Mouse (Mus musculus): ENCODE results near the gene Rassf2.

Gene Rassf2

DNA sequence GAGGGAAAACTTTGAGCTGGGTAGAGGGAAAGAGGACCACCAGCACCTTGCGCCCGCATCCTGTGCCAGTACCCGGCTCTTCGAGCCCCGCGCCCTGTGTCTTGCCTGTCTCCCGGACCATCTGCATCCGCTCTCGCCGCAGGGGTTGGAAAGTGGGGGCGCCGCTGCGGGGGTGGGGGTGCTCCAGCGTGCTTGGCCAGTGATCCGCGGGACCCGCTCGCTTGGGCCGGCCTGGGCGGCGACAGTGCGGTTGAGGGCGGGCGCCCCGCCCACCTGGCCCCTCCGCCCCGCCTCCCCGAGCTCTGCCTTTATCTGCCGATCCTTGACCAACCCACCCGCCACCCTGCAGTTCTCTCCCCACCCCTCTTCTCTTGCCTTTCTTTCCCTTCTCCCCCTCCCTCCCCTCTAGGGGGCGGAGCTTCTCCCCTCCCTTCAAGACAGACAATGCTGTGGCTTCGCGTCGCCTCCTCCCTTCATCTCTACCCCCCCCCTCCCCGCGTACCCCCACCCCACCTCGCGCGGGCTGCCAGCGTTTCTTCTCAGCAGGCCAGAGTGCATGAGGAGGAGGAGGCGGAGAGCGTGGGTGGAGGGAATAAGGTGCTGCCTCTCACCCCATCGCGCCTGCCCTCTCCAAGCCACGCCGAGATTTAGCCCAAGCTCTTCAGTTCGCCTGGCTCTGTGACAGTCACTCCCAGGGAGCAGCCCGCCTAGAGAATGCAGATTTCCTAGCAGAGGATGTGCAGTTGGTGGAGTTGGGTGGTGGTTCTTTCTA lies at the start of gene Rassf2:
TSS of gene Rassf2 (minus strand) at position 613 of the 772 bp plus-strand sequence.
- DNase-seq (ENCODE audit: low spot score): peak; percentile 90

DNA sequence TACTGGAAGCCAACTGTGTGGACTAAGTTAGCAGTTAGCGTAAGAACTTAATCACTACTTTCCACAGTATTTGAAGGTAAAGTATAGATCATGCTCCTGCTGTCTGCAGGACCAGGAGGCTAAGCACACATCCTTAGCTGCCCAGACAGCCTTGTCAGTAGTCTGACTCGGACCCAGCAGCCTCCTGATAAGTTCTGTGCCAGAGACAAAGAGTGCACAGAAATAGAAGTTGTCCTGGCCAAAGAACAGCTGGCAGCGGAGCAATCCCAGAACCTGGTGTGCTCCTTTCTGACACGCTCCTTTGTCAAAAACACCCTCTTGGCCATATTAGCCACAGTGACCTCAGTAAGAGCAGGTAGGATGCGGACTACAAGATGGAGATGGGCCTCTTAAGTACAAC lies 49.1 kb upstream of the Rassf2 start:
- DNase-seq (ENCODE audit: low spot score): no peak

DNA sequence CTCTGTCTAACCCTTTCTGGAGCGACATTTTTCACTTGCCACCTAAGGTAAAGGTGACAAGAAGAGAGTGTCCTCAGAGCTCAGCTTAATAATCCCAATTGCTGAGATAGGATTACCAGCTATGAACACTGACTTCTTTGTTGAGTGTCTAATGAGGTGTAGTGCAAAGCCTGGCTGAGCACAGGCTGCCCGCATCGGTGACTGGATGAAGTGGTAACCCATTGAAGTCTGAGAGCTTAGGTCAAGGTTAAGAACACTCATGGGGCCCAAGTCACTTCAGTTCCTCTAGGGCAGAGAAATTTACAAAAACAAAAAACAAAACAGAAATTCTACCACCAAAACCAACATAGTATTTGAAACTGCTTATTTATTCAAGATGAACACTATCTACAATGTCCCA lies 43.0 kb upstream of the Rassf2 start:
- no peak for DNase-seq (ENCODE audit: low spot score)

DNA sequence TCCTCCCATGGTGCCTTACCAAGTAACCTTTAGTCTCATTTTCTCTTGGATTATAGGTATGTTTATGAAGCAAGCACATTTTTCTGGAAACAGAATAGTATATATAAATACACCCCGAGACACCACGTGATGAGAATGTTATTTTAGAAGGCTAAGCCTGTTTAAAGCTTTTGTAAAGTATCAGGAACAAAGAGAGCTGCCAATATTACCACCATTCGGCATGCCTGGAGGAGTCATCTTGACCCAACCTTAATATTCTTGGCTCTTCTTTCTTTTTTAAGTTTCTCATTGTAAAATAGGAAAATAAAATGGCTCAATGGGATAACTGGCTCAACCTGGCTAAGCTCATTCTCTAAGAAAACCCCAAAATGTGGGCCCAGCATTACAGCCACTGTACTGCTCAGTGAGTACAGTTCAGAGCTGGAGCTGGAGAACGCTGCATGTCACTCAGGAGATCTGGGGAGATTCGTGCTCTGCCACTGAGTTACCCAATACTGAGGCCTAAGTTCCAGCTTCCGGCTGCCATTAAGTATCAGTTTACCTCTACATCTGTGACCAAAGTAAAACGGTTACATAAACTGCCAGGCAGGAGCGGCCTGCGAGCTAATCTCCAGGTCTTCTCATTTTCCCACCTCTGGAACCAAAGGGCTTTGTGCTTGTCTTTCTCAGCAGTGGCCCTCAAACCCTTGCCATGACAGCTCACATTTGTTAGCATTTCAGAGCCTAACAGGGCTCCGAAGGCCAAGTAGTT lies 40.1 kb upstream of the Rassf2 start:
- DNase-seq (ENCODE audit: low spot score): no peak

DNA sequence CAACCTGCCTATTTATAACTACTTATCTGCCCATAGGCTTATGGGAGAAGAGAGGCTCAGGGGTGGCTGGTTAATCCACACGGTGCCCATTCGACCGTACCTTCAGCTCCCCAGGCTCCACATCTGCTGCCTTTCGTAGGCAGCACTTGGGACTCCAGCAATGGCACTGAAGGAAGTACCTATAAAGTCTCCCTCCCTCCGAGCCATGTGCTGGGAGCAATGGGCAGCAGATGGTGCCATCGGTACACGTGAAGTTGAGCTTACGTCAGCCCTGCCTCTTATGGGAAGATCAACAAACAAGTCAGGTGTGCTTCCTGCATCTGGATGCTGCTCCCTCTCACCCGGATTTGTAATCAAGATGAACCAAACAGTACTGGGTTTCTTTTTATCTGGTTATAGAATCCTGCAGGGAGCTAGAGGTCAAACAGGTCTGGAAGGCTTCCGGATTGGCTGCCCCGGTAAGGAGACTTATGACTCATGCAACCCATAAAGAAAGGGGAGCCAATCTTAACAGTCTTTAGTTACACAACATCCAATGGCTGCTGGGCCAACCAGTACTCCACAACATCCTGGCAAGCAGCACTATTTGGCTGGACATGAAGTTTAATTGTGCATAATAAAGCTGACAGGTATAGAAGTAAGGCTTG lies 34.2 kb upstream of the Rassf2 start:
- no peak for DNase-seq (ENCODE audit: low spot score)

GRCm38 (mm10) chr2:132063776-132064175 lies 33.7 kb upstream of the Rassf2 start:
- no peak for DNase-seq (ENCODE audit: low spot score)

DNA sequence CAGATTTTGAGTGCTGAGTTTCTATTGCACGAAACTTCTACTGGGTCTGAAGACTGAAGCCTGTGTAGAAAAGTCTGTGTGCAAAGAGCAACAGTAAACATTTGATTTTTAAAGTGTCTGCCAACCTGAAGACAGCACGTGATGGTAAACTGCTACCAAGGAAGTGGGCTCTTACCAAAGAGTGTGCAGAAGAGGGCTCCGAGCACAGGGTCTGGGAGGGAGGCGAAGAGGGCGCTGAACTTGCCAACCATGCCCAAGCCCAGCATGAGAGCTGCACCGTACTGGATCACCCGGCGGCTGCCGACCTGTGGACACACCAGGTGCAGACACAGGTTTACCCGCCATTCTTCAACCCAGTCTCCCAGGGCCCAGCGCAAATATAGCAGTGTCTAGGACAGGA lies 31.8 kb upstream of the Rassf2 start:
- no peak for DNase-seq (ENCODE audit: low spot score)

DNA sequence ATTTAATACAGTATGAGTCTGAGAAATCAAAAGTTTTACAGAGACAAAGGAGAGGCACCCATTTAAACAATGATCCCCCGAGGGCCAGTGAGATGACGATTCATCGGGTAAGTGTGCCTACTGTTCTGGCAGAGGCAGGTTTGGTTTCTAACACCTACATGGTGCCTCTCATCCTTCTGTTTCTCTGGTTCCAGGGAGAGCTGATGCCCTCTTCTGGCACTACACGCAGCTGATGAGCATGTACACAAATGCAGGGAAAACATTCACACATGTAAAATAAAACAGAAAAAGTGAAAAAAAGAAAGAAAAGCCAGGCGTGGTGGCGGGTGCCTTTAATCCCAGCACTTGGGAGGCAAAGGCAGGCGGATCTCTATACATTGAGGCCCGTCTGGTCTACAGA lies 29.9 kb upstream of the Rassf2 start:
- no peak for DNase-seq (ENCODE audit: low spot score)

- DNase-seq (ENCODE audit: low spot score): no peak
Measured at GRCm38 (mm10) chr2:132055349-132055753, 25.3 kb upstream of the Rassf2 start.

GRCm38 (mm10) chr2:132053824-132054223 lies 23.8 kb upstream of the Rassf2 start:
- no peak for DNase-seq (ENCODE audit: low spot score)

GRCm38 (mm10) chr2:132051798-132052197 lies 21.7 kb upstream of the Rassf2 start:
- DNase-seq (ENCODE audit: low spot score): no peak

DNA sequence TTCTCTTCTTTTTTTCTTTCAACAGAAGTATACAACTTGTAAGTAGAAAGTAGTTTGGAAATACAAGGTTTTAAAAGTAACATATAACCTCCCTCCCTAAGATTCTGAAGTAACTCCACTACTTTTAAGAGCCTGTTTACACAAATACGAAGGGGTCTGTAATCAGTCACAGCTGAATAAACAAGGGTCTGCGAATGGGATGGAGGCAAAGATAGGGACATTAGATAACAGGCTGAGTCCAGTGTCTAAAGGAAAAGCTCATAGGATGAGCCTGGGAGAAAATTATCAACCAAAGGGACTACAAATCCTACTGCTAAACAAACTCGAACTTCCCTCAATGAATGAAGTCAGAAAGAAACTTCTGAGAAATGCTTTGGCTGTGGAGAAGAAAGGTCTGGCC lies 19.9 kb upstream of the Rassf2 start:
- DNase-seq (ENCODE audit: low spot score): no peak

GRCm38 (mm10) chr2:132049491-132049890 lies 19.4 kb upstream of the Rassf2 start:
- no peak for DNase-seq (ENCODE audit: low spot score)

GRCm38 (mm10) chr2:132048143-132048772 lies 18.2 kb upstream of the Rassf2 start:
- DNase-seq (ENCODE audit: low spot score): no peak

- no peak for DNase-seq (ENCODE audit: low spot score)
Measured at GRCm38 (mm10) chr2:132047364-132047763, 17.3 kb upstream of the Rassf2 start.

GRCm38 (mm10) chr2:132046659-132047058 lies 16.6 kb upstream of the Rassf2 start:
- no peak for DNase-seq (ENCODE audit: low spot score)

DNA sequence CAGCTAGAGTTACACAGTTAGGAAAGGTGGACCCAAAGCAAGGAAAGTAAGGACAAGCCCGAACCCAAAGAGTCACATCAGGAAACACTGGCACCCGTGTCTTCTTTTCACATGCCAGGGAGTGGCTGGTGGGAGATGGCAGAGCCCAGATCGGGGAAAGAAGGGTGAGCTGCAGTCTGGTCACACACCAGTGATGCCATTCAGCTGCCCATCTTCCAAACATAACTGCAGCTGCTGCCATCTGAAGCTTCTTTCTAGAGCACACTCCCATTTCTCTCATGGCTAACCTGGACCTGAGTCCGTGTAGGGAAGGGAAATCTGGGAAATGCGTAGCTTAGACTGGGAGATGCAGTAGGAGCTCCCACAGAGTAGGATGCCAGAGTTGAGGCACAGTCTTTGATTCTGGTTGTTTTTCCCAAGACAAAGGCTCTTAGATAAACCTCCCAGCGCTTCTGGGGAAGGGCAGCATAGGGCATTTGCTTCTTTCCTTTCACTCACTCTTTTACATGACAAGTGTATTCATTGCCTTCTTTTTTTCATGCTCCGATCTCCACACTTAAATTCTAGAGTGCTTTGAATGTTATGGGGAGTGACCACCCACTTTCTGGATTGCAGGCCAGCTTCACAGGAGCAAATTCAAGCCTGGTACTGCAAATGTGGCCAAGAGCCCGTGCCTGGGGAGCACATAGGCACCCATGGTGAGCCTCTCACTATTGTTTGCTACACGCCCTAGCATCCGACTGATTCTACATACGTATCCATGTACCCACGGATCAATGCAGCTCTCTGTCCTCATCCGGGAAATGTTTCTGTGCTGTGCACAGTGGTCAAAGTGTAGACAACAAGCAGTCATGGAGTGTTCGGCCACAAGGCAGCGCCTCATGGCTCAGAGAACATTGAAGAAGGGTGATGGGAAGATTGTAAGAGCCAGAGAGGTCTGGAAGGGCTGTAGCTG lies 14.5 kb upstream of the Rassf2 start:
- DNase-seq (ENCODE audit: low spot score): no peak

- DNase-seq (ENCODE audit: low spot score): peak; percentile 44
Measured at GRCm38 (mm10) chr2:132043101-132043621, 13.1 kb upstream of the Rassf2 start.

- DNase-seq (ENCODE audit: low spot score): no peak
Measured at GRCm38 (mm10) chr2:132039894-132040293, 9.8 kb upstream of the Rassf2 start.

GRCm38 (mm10) chr2:132036326-132036725 lies 6.3 kb upstream of the Rassf2 start:
- DNase-seq (ENCODE audit: low spot score): no peak

DNA sequence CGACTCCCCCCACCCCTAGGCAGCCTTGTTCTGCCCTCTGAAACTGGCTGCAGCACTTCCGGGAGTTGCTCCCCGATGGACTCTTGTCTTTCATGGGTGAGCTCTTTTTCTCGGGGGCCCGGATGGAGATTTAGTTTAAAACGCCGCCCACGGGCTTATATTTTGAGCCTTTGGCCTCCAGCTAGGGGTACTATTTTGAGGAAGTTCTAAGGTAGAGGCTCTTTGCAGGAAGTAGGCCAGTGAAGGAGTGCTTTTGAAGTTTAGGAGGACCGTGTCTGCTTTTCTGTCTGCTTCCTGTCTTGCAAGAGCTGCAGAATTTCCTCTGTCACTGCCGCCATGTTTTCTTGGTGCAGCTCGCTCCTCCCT lies 5.4 kb upstream of the Rassf2 start:
- no peak for DNase-seq (ENCODE audit: low spot score)
